Mouse (Mus musculus) lung, postnatal 0 days (tissue): Measurements from ENCODE around the gene Iqgap1. TPM values are rescaled to one million over a fixed set of nuclear protein-coding genes. Genes with fewer than 3 reads are reported as not detected.

Source experiments
- ATAC-seq: fragments of 200-750 bp; cut with Nextera tagmentation; 2 replicates; pipeline ENCODE4 v1.8.0; 2017; ENCODE audit warnings: moderate library complexity
- DNase-seq: peaks from one replicate; pipeline ENCODE4 v3.0.0-alpha.2; 2016; ENCODE audit warnings: low spot score
- H3K27ac ChIP-seq: fragments of 300-500 bp; sonication (generic); 2 replicates; pipeline ENCODE4 v1.5.1; 2014; ENCODE audit warnings: antibody characterized with exemption, mild to moderate bottlenecking, low read length, mixed read lengths
- H3K27me3 ChIP-seq: fragments of 300-500 bp; sonication (generic); replicated peaks from 2 replicates; pipeline ENCODE4 v1.6.1; 2014; ENCODE audit warnings: low read length, mixed read lengths; ENCODE audit not compliant: insufficient read depth
- H3K36me3 ChIP-seq: fragments of 300-500 bp; sonication (generic); 2 replicates; pipeline ENCODE4 v1.6.1; 2014; ENCODE audit warnings: low read length, mixed read lengths; ENCODE audit not compliant: insufficient read depth
- H3K4me1 ChIP-seq: fragments of 300-500 bp; sonication (generic); 2 replicates; pipeline ENCODE4 v1.6.1; 2014; ENCODE audit warnings: antibody characterized with exemption, low read depth, low read length, mixed read lengths; ENCODE audit not compliant: insufficient read depth
- H3K4me2 ChIP-seq: fragments of 300-500 bp; sonication (generic); replicated peaks from 2 replicates; pipeline ENCODE4 v1.6.1; 2014; ENCODE audit warnings: low read depth, mild to moderate bottlenecking, low read length, moderate library complexity, mixed read lengths
- H3K4me3 ChIP-seq: fragments of 300-500 bp; sonication (generic); 2 replicates; pipeline ENCODE4 v1.5.1; 2014; ENCODE audit warnings: low read depth, low read length
- H3K9ac ChIP-seq: fragments of 300-500 bp; sonication (generic); replicated peaks from 2 replicates; pipeline ENCODE4 v1.6.1; 2014; ENCODE audit warnings: low read depth, mild to moderate bottlenecking
- H3K9me3 ChIP-seq: fragments of 300-500 bp; sonication (generic); 2 replicates; pipeline ENCODE4 v1.6.1; 2016; ENCODE audit warnings: low read length, mixed read lengths
- CTCF ChIP-seq: IDR thresholded peaks from 2 replicates; pipeline ENCODE4 v1.5.1; 2016; ENCODE audit warnings: antibody characterized with exemption, mild to moderate bottlenecking
- EP300 ChIP-seq: IDR thresholded peaks from 2 replicates; pipeline ENCODE4 v1.6.1; 2016; ENCODE audit warnings: antibody characterized with exemption, mild to moderate bottlenecking, control low read depth
- WGBS: fragments of 180-500 bp; shearing (Covaris S2); extraction: QIAGEN DNeasy Blood & Tissue Kit; methylation state at CpG from one replicate; pipeline ENCODE4 v1.1.7; 2014; 5-methylcytosine and 5-hydroxymethylcytosine counted together
- polyA plus RNA-seq: library from polyadenylated mRNA; unstranded; fragments of >200 nt; fragmentation: Nextera tagmentation; extraction: Ambion mirVana; gene quantifications from 2 replicates; pipeline ENCODE4 v1.2.1, GENCODE M21; 2015

Gene Iqgap1
- polyA plus RNA-seq, 1 experiment from 2014 or later: 153 TPM

DNA sequence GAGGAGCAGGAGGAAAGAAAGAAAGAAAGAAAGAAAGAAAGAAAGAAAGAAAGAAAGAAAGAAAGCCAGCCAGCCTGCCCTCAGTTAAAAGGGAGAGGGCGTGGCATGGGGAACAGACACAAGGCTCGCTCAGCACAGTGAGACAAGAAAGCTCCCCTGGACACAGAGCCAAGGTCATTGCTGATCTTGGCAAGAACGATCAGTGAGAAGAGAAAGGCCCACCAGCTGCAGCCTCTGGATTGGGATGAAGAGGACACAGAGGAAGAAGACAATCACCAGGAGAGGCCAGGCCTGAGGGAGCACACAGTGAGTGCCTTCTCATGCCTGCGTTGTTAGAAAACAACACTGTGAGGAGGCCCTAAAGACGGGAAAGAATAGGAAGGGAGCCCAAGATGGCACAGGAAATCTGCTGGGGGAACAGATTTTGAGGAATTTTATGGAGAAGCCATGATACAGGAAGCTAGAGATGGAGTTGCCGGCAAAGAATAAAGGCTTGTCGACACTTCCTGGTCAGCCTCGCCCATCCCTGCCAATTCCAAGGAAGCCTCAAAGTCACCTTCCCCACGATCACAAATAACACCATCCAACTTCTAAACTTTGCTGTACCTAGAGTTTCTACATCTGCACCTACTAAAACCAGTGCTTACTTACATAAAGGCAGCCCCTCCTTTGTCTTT is 44.2 kb downstream of the Iqgap1 start:
- H3K9ac ChIP-seq: 0 out of 2 replicates have a peak overlapping the region, but pooled peaks have one; percentile 3
- H3K4me3 ChIP-seq: no peak overlapping the region
- no peak for ATAC-seq
- H3K27me3 ChIP-seq: no peaks in the 10 kb centered on the region
- no peaks in the 10 kb centered on the region for H3K9me3 ChIP-seq
- H3K4me1 ChIP-seq: peaks cover 29% of the 10 kb centered on the region
- 25% methylated on average over 9 of the region's 9 CpGs for whole genome bisulfite sequencing
- H3K36me3 ChIP-seq: no peaks in the 10 kb centered on the region
- TF ChIP-seq EP300 (no peak), CTCF (no peak)
- H3K4me2 ChIP-seq: peak overlapping the region; percentile 14; the same call in 1 of the 2 replicates
- DNase-seq: no peak
- H3K27ac ChIP-seq: peak overlapping the region; percentile 81

DNA sequence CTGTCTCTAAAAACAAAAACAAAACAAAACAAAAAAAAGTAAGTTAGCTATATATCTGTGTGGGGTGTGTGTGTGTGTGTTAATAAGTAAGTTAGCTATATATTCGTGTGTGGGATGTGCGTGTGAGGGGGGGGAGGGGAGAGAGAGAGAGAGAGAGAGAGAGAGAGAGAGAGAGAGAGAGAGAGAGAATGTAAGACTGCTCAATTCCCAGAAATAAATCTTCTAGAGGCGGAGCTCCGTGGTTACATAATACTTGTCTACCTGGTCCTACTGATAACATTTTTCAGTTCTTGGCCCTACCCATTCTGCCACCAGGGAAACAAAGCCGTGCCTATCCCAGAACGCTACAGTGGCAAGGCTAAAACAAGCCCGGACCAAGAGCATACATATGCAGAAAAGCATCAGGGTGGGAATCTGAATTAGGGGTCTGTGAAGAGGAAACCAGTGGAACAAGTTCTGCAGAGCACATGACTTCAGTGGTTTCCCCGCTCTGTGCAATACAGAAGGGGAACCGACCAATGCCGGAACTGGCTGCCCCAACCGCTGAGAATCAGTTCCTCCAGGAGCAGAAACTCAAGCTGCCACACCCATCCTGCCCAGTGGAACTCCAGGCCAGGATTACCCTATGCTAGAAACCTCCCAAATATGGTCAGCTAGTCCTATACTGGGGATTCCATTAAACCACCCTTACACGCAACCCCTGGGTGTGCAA is 46.7 kb downstream of the Iqgap1 start:
- peak overlapping the region; percentile 89 for H3K27ac ChIP-seq
- H3K9me3 ChIP-seq: no peaks in the 10 kb centered on the region
- ATAC-seq (peak; percentile 89), DNase-seq (peak; percentile 93)
- H3K27me3 ChIP-seq: no peaks in the 10 kb centered on the region
- H3K4me2 ChIP-seq: peak overlapping the region; percentile 27
- H3K36me3 ChIP-seq: no peaks in the 10 kb centered on the region
- WGBS: 43% methylated on average over 12 of the region's 12 CpGs
- no peak overlapping the region for H3K9ac ChIP-seq
- peaks cover 31% of the 10 kb centered on the region for H3K4me1 ChIP-seq
- peak; percentile 64 for TF ChIP-seq EP300
- no peak for TF ChIP-seq CTCF
- no peak overlapping the region for H3K4me3 ChIP-seq

DNA sequence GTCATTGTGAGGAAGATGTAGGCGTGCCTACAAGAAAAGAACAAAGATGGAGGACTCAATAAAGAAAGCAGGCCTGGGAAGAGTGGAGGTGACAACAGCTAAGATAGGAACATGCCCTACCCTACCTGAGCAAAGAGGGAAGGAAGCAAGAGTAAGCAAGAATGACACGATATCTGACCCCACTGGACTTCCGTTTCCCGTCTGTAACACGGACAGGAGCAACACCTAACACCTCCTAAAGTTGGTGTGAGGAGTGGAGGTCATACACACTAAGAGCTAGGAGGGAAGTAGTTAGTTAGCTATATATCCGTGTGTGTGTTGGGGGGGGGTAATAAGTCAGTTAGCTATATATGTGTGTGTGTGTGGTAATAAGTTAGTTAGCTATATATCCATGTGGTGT is 47.4 kb downstream of the Iqgap1 start:
- ATAC-seq: no peak
- no peak for DNase-seq
- no peak overlapping the region for H3K4me2 ChIP-seq
- no peak overlapping the region for H3K9ac ChIP-seq
- H3K4me3 ChIP-seq: no peak overlapping the region
- H3K27me3 ChIP-seq: no peaks in the 10 kb centered on the region
- no peak for TF ChIP-seq CTCF
- TF ChIP-seq EP300: no peak
- no peaks in the 10 kb centered on the region for H3K36me3 ChIP-seq
- H3K9me3 ChIP-seq: no peaks in the 10 kb centered on the region
- H3K27ac ChIP-seq: peak overlapping the region; percentile 47; the same call in 1 of the 2 replicates
- WGBS: 66% methylated on average over 6 of the region's 6 CpGs
- peaks cover 33% of the 10 kb centered on the region for H3K4me1 ChIP-seq

DNA sequence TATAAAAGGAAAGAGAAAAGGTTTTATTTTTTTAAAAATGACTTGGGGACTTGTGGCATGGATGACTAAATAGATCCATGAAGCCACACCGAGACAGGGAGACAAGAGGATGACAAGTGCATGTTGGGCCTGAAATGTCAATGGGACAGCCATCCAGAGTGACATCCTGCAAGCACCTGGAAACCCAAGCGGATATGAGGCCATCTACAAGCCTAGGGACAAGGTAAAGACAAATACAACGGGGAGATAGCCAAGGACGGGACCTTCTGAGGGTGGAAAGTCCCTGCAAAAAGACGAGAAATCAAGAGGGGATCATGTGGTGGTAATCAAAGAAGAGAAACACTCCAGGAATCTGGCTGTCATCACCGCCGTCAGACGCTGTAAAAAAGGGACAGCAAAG is 48.6 kb downstream of the Iqgap1 start:
- Histone ChIP-seq H3K36me3 (no peaks in the 10 kb centered on the region), H3K27me3 (no peaks in the 10 kb centered on the region), H3K4me2 (no peak overlapping the region), H3K9ac (no peak overlapping the region), H3K4me3 (no peak overlapping the region), H3K27ac (peak overlapping the region; percentile 47), H3K4me1 (peaks cover 27% of the 10 kb centered on the region), H3K9me3 (no peaks in the 10 kb centered on the region)
- 54% methylated on average over 8 of the region's 8 CpGs for WGBS
- no peak for DNase-seq
- no peak for ATAC-seq
- no peak for TF ChIP-seq EP300
- no peak for TF ChIP-seq CTCF

DNA sequence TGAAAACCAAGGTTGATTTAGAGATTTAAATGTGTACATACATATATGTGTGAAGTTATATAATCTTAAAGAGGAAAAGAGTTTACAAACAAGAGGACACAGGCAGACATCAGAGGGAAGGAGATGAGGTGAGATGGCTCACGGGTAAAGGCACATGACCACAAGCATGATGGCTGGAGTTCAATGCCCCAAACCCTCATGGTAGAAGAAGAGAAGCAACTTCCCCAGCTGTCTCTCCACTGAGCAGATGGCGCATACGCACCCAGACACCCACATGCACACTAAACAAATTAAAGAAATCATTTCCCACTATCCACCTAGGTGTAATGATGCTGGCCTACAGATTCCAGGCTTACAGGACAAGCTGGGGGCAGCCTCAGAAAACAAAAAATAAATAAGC is 49.7 kb downstream of the Iqgap1 start:
- Histone ChIP-seq H3K4me3 (no peak overlapping the region), H3K4me1 (peaks cover 18% of the 10 kb centered on the region; the same call in 1 of the 2 replicates), H3K36me3 (no peaks in the 10 kb centered on the region), H3K9me3 (no peaks in the 10 kb centered on the region), H3K4me2 (no peak overlapping the region), H3K27me3 (no peaks in the 10 kb centered on the region), H3K27ac (no peak overlapping the region), H3K9ac (no peak overlapping the region)
- TF ChIP-seq CTCF (no peak), EP300 (no peak)
- no peak for DNase-seq
- 82% methylated on average over 3 of the region's 3 CpGs for WGBS
- no peak for ATAC-seq

DNA sequence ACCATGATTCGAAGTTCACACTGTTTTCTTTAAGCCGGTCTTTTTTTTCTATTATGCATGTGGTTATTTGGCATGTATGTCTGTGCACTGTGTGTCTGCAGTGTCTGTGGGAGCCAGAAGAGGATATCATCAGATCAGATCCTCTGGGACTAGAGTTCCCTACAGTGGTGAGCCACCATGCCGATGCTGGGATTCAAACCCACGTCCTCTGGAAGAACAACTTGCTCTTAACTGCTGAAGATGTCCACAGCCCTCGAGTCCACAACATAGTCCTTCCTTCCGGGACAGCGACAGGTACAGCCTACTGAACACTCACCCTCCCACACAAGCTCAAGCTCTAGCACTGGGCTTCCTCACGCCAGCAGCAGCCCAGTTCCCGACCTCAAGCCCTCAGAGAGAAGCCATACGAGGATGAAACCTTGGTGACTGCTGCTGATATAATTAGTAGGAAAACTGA is 50.3 kb downstream of the Iqgap1 start:
- H3K4me1 ChIP-seq: peaks cover 18% of the 10 kb centered on the region; the same call in 1 of the 2 replicates
- no peaks in the 10 kb centered on the region for H3K36me3 ChIP-seq
- TF ChIP-seq EP300 (no peak), CTCF (no peak)
- no peak overlapping the region for H3K4me2 ChIP-seq
- DNase-seq: no peak
- 0 out of 2 replicates have a peak overlapping the region, but pooled peaks have one; percentile 29 for H3K27ac ChIP-seq
- ATAC-seq: no peak
- no peaks in the 10 kb centered on the region for H3K9me3 ChIP-seq
- WGBS: 67% methylated on average over 10 of the region's 10 CpGs
- no peak overlapping the region for H3K4me3 ChIP-seq
- H3K27me3 ChIP-seq: no peaks in the 10 kb centered on the region
- no peak overlapping the region for H3K9ac ChIP-seq
